Mouse (Mus musculus): ENCODE measurements around the gene Hoxd12.
A peak's percentile ranks its signal among the peaks of the same experiment; 100 is the strongest.

Hoxd12 gene

DNA sequence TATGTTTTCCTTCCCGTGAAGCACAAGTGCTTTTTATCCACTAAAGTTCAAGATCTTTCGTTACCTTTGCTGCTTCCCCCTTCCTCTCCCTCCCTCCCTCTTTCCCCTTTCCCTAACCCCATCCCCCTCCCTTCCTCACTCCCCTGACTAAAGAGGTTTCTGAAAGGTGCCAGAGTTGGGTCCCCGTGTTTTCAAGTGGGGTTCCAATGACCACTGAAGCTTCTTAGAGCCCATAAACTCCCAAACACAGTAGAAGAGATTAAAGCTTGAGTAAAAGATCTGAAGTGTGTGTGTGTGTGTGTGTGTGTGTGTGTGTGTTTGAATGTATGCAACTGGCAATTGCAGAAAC lies 5.6 kb upstream of the Hoxd12 start:
- 0 out of 2 replicates have a peak overlapping the region, but pooled peaks have one; percentile 75 for H3K4me3 ChIP-seq (replicated peaks; ENCODE audit: low read length)
- H3K4me1 ChIP-seq (replicated peaks; ENCODE audit: low read depth, low read length) = peaks cover 33% of the 10 kb centered on the region
- TF ChIP-seq POU5F1 (IDR thresholded peaks at IDR 0.05; ENCODE audit: borderline replicate concordance, low read length) = no peak
- TF ChIP-seq NANOG (IDR thresholded peaks at IDR 0.05; ENCODE audit: borderline replicate concordance, low read length) = no peak
- no peak for TF ChIP-seq CTCF (conservative IDR thresholded peaks at IDR 0.05; ENCODE audit: low read length)
- no peaks in the 10 kb centered on the region for H3K36me3 ChIP-seq (ENCODE audit: insufficient read depth, low read length)
- peaks cover 11% of the 10 kb centered on the region for H3K9me3 ChIP-seq (ENCODE audit: low read length)
- H3K27me3 ChIP-seq (ENCODE audit: insufficient read depth, low read length) = peaks cover 91% of the 10 kb centered on the region

DNA sequence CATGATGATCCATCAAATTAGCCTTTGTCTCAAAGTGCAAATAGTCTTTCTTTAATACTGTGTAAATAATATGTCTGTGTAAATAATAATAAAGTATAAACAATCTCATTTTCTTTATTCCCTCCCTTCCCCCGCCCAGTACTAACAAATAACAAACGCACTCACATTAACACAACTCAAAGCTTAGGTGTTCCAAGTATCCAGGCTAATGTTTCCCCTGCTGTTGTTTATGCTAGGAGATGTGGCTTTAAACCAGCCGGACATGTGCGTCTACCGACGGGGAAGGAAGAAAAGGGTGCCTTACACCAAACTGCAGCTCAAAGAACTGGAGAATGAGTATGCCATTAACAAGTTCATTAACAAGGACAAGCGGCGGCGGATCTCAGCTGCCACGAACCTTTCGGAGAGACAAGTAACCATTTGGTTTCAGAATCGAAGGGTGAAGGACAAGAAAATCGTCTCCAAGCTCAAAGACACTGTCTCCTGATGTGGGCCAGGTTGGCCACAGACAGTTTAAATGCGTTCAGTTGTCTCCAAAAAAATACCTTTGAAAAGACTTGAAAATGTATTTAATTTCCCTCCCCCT lies 5.1 kb upstream of the Hoxd12 start:
- TF ChIP-seq NANOG (IDR thresholded peaks at IDR 0.05; ENCODE audit: borderline replicate concordance, low read length) = no peak
- TF ChIP-seq POU5F1 (IDR thresholded peaks at IDR 0.05; ENCODE audit: borderline replicate concordance, low read length) = no peak
- no peak for TF ChIP-seq CTCF (conservative IDR thresholded peaks at IDR 0.05; ENCODE audit: low read length)
- Histone ChIP-seq H3K36me3 (ENCODE audit: insufficient read depth, low read length) (no peaks in the 10 kb centered on the region), H3K9me3 (ENCODE audit: low read length) (peaks cover 17% of the 10 kb centered on the region), H3K27me3 (ENCODE audit: insufficient read depth, low read length) (peaks cover 91% of the 10 kb centered on the region), H3K4me1 (replicated peaks; ENCODE audit: low read depth, low read length) (peaks cover 33% of the 10 kb centered on the region), H3K4me3 (replicated peaks; ENCODE audit: low read length) (no peak overlapping the region)

DNA sequence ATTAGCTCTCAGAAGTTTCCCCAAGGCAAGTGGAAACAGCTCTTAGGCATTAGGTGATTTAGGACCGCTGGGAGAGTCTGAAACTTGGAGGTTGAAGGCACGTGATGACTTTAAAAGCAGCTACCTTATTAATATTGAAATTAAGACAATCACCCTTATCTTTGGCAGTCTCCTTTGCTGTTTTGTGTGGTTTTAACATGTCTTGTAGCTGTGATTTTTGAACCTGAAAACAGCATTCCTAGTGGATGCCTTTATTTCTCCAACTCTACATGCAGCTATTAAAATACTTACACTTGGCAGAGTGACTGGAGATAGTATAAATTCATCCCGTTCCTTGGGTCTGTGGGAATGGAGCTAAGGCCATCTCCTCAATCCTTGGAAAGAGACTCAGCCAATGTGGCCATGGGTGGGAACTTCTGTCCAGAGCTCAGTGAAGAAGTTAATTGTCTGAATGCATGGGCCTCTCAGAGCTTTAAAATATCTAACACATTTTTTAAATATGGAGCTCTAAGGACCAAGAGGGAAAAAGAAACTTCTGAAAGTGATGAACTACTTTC lies 4.1 kb upstream of the Hoxd12 start:
- Histone ChIP-seq H3K36me3 (ENCODE audit: insufficient read depth, low read length) (no peaks in the 10 kb centered on the region), H3K27me3 (ENCODE audit: insufficient read depth, low read length) (peaks cover 93% of the 10 kb centered on the region), H3K4me1 (replicated peaks; ENCODE audit: low read depth, low read length) (peaks cover 43% of the 10 kb centered on the region), H3K4me3 (replicated peaks; ENCODE audit: low read length) (no peak overlapping the region), H3K9me3 (ENCODE audit: low read length) (peaks cover 17% of the 10 kb centered on the region)
- TF ChIP-seq NANOG (IDR thresholded peaks at IDR 0.05; ENCODE audit: borderline replicate concordance, low read length) = no peak
- no peak for TF ChIP-seq POU5F1 (IDR thresholded peaks at IDR 0.05; ENCODE audit: borderline replicate concordance, low read length)
- TF ChIP-seq CTCF (conservative IDR thresholded peaks at IDR 0.05; ENCODE audit: low read length) = no peak

DNA sequence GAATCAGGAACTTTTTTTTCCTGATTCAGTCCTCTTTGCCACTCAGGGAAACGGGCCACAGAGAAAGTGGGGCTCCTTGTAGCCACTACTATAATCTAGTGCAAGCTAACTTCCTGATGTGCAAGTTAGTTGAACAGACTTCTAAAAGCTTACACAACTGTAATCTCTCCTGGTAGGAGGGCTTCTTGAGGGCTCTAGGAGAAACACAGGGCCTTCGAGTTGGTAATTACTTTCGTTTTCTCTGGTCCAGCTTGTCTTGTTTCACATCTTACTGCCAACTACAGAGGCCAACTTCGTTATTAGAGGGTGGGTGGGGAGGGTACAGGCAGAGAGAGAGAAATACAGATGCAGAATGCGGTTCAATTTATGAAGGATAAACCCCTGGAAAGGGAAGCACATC lies 3.0 kb upstream of the Hoxd12 start:
- Histone ChIP-seq H3K4me1 (replicated peaks; ENCODE audit: low read depth, low read length) (peaks cover 48% of the 10 kb centered on the region), H3K36me3 (ENCODE audit: insufficient read depth, low read length) (no peaks in the 10 kb centered on the region), H3K9me3 (ENCODE audit: low read length) (peaks cover 17% of the 10 kb centered on the region), H3K4me3 (replicated peaks; ENCODE audit: low read length) (no peak overlapping the region), H3K27me3 (ENCODE audit: insufficient read depth, low read length) (peaks cover 94% of the 10 kb centered on the region)
- TF ChIP-seq CTCF (conservative IDR thresholded peaks at IDR 0.05; ENCODE audit: low read length) (no peak), POU5F1 (IDR thresholded peaks at IDR 0.05; ENCODE audit: borderline replicate concordance, low read length) (no peak), NANOG (IDR thresholded peaks at IDR 0.05; ENCODE audit: borderline replicate concordance, low read length) (no peak)

DNA sequence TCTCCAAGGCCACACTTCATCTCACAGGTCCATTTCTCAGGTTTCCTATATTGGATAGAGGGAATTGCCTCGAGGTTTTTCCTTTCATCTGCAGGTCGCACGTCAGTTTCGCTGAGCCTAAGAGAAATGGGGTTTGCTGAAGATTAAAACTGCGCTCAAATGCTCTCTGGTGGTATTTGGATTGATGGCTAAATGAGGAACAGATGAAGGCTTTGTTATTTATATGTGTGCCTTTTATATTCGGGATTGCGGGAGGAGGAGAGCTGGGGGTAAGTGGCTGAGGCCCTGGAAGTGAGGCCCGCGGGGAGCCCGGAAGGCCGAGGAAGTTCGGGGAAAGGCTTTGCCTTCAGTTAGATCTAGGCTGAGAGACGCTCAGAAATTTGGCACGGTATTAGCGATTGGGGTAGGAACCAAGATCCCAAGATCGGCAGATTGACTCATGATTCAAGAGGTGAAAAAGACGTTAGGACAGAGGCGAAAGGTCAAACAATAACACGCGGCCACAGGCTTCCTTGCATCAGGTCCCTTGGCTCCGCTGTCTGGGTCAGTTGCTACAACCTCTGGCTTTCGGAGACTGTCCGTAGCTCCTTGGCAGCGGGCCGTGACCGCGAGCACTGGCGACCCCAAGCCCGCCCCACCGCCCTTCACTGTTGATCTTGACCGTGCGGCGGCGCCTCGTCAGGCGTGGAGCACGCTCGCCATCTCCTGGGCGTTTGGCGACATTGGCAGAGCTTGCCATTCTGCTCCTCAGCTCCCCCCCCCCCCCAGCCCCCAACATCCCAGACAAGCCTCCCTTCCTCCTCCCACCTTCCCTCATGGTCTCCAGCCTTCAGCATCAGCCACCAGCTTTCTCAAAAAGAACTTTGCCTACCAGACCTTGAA lies 2.1 kb upstream of the Hoxd12 start:
- Histone ChIP-seq H3K27me3 (ENCODE audit: insufficient read depth, low read length) (peaks cover 94% of the 10 kb centered on the region), H3K36me3 (ENCODE audit: insufficient read depth, low read length) (no peaks in the 10 kb centered on the region), H3K4me1 (replicated peaks; ENCODE audit: low read depth, low read length) (peaks cover 41% of the 10 kb centered on the region), H3K4me3 (replicated peaks; ENCODE audit: low read length) (peak overlapping the region; percentile 64), H3K9me3 (ENCODE audit: low read length) (peaks cover 17% of the 10 kb centered on the region)
- TF ChIP-seq CTCF (conservative IDR thresholded peaks at IDR 0.05; ENCODE audit: low read length) (no peak; the same call in 1 of the 2 replicates), POU5F1 (IDR thresholded peaks at IDR 0.05; ENCODE audit: borderline replicate concordance, low read length) (no peak; the same call in 1 of the 2 replicates), NANOG (IDR thresholded peaks at IDR 0.05; ENCODE audit: borderline replicate concordance, low read length) (peak; percentile 94)

DNA sequence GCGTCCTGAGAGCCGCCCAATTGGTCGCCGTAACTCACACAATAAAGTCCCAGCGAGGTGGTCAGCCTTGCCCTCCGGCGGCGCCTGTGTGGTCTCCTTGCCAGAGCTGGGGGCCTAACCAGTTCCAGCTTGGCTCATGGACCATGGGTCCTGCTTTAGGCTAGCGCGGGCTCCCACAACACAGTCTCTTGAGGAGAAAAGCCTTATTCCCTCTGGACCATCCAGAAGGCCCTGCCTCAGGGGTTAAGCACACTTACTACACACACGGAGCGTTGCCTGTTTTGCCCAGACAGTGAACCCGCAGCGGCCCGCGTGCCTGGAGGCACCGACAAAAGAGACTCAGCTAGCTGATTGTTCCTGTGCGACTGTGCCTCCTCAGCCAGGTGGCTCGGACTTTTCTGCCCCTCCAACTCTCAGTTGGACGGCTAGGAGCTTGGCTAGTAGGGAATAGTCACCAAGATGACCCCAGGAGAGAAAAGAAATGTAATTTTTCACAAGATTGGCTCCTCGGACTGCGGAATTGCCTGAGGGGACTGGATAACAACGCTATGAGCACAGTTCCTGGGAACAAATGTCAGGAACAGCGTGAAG lies 883 bp upstream of the Hoxd12 start:
- TF ChIP-seq CTCF (conservative IDR thresholded peaks at IDR 0.05; ENCODE audit: low read length) = no peak
- TF ChIP-seq NANOG (IDR thresholded peaks at IDR 0.05; ENCODE audit: borderline replicate concordance, low read length) = no peak
- TF ChIP-seq POU5F1 (IDR thresholded peaks at IDR 0.05; ENCODE audit: borderline replicate concordance, low read length) = no peak

DNA sequence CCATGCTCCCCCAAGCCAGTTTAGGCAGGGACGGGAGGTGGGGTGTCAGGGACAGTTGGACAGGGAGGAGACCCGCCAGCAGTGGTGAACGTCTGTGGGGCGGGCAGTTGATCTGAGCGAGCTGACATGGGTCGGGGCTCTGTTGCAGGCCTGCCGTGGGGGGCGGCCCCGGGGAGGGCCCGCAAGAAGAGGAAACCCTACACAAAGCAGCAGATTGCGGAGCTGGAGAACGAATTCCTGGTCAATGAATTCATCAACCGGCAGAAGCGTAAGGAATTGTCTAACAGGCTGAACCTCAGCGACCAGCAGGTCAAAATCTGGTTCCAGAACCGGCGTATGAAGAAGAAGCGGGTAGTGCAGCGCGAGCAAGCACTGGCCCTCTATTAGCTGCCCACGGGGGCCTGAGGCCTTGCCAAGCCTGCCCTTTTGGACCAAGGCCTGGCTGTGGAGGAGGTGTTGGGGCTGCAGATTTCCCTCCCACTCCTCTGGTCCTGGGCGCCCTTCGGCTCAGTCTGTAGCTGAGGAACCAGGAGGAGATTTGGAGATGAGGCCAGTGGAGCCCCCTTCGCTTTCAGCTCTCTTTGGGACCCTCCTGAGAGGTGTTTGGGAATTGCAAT lies 961 bp downstream of the Hoxd12 start:
- Histone ChIP-seq H3K9me3 (ENCODE audit: low read length) (peaks cover 17% of the 10 kb centered on the region), H3K4me3 (replicated peaks; ENCODE audit: low read length) (peak overlapping the region; percentile 54), H3K27me3 (ENCODE audit: insufficient read depth, low read length) (peaks cover 99% of the 10 kb centered on the region), H3K36me3 (ENCODE audit: insufficient read depth, low read length) (no peaks in the 10 kb centered on the region), H3K4me1 (replicated peaks; ENCODE audit: low read depth, low read length) (peaks cover 52% of the 10 kb centered on the region)
- TF ChIP-seq NANOG (IDR thresholded peaks at IDR 0.05; ENCODE audit: borderline replicate concordance, low read length) (no peak), CTCF (conservative IDR thresholded peaks at IDR 0.05; ENCODE audit: low read length) (no peak), POU5F1 (IDR thresholded peaks at IDR 0.05; ENCODE audit: borderline replicate concordance, low read length) (no peak)

More for the DNA sequence above, 883 bp upstream of the Hoxd12 start:
- Histone ChIP-seq H3K36me3 (ENCODE audit: insufficient read depth, low read length) (no peaks in the 10 kb centered on the region), H3K4me1 (replicated peaks; ENCODE audit: low read depth, low read length) (peaks cover 44% of the 10 kb centered on the region), H3K4me3 (replicated peaks; ENCODE audit: low read length) (no peak overlapping the region), H3K27me3 (ENCODE audit: insufficient read depth, low read length) (peaks cover 98% of the 10 kb centered on the region), H3K9me3 (ENCODE audit: low read length) (peaks cover 17% of the 10 kb centered on the region)

Measured in E14TG2a.4 (cell line).